Mouse (Mus musculus) 3134 (cell line): ENCODE data around the gene Myo5a.

ENCODE experiments used
- DNase-seq: peaks from one replicate; pipeline ENCODE4 v3.0.0-alpha.2; 2011; ENCODE audit warnings: low spot score; ENCODE audit not compliant: insufficient read length; ENCODE audit errors: extremely low read depth

Gene Myo5a

DNA sequence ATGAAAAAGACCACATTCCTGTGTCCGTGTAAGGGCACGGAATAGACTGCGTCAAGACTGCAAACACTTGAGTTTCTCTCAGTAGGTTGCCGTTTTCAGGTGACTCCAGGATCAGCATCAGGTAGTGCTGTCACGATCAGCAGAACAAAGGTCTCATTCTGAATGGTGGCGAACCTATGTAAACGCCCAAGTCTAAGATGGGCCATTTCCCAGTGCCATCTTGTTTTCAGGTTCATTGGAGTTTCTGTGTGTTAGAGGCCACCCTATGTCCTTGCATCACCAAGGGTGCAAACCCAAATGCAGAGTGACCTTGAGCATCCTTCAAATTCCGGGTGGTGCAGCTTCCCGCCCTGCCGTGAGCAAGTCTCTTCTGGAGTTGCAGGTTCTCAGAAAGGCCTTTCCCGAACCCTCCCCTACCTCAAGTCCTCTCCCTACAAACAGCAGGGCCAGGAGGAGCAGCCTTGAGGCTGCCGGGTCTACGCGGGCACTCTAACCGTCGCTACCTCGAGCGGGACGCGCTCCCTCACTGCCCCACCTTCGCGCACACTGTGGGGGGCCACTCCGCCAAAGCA is at the start of gene Myo5a:
Gene Myo5a (plus strand): TSS at position 559 of the 572 bp plus-strand sequence.
- peak; percentile 83 for DNase-seq

DNA sequence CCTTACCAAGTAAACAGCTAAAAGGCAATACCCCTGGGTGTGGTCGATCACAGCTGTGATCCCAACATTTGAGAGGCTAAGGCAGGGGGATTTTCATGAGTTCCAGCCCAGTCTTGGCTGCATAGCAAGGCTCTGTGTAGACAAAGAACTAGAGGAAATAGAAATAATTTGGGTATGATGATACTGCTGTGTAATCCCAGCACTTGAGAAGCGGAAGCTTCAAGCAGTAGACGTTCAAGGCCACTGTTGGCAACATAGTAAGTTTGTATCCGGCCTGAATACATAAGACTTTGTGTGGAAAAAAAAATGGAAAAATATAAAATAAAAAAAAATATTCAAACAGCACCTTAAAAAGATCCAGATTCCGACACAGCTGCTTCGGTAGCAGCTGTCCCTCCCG is 48.3 kb upstream of the Myo5a start:
- no peak for DNase-seq

DNA sequence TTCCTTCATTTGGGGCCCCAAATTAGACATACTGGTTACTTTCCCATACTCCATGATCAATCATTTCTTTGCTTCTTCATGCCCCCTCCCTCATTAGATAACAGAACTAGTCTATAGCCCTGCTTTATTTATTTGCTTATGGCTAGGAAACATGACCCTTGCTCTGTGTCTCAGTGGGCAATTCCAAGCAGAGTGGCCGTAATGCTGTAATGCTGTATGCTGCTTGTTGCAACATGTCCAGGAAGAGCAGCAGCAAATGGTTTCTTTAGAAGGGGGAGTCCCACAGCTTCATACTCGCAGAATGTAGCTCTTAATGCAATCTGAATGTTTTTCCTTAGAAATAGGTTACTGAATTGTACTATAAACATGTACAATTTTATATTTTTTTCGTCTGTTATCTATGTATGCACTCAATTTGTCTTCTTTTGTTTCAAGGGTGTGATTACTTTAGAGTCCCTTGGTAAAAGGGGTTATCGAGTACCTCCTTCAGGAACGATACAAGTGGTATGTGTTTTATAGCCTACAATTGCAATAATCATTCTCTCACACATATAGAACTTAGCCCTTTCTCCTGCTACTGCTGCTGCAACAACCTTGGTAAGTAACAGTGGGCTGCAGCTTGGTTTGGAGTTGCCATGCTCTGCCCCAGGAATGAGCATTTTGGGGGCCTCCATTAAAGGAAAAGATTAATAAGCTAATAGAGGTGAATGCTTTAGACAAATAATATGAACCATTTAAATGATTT is 47.5 kb upstream of the Myo5a start:
- no peak for DNase-seq

DNA sequence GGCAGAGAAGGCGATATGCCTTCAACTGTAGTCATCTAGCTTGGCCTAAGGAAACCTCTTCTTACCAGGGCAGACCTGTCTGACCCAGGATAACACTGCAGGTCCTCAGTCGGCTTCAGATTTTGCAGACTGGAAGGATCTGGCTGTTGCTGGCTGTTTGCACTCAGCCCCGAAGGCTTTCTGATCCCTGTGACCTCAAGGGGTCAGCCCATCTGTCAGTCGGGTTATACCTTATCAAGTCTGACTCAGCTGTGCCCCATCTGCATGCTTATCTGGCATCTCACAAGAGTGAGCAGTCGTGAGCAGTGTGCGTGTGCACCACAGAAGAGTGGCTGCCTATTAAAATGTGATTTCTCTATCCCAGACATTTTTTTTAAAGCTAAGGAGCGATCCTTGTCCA is 46.7 kb upstream of the Myo5a start:
- no peak for DNase-seq

DNA sequence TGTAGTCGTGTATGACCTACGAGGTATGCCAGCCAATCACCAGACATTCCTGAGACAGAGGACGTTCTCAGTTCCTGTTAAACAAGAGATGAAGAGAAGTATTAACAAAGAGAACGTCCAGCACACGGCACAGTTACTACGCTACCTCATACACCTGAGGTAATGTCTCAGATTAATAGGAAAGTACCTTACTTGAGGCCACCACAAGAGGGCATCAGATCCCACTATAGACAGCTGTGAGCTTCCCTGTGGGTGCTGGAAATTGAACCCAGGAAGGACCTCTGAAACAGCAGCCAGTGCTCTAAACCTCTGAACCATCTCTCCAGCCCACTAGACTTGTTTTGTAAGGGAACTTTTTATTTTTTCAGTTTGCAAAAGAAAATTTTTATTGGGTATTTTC is 45.1 kb upstream of the Myo5a start:
- DNase-seq, result no peak

GRCm38 (mm10) chr9:75032408-75032807 is 38.4 kb upstream of the Myo5a start:
- DNase-seq, result no peak

GRCm38 (mm10) chr9:75033141-75033540 is 37.7 kb upstream of the Myo5a start:
- DNase-seq, result no peak

DNA sequence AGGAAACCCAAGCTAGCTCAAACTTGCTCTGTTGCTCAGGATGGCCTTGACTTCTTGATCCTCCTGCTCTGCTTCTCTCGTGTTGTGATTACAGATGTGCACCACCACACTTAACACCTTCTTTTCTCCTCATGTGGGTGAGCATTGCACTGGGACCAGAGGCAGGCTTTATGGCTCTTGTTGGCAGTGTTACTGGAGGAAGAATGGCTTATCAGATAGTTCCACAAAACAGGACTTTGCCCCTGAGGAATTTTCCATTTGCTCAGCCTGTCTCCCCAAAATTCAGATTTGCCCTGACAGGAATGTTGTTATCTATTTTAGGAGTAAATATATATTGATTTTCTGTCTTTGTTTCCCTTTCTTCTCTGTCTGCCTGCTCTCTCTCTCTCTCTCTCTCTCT is 36.1 kb upstream of the Myo5a start:
- no peak for DNase-seq

GRCm38 (mm10) chr9:75035944-75036343 is 34.9 kb upstream of the Myo5a start:
- no peak for DNase-seq

DNA sequence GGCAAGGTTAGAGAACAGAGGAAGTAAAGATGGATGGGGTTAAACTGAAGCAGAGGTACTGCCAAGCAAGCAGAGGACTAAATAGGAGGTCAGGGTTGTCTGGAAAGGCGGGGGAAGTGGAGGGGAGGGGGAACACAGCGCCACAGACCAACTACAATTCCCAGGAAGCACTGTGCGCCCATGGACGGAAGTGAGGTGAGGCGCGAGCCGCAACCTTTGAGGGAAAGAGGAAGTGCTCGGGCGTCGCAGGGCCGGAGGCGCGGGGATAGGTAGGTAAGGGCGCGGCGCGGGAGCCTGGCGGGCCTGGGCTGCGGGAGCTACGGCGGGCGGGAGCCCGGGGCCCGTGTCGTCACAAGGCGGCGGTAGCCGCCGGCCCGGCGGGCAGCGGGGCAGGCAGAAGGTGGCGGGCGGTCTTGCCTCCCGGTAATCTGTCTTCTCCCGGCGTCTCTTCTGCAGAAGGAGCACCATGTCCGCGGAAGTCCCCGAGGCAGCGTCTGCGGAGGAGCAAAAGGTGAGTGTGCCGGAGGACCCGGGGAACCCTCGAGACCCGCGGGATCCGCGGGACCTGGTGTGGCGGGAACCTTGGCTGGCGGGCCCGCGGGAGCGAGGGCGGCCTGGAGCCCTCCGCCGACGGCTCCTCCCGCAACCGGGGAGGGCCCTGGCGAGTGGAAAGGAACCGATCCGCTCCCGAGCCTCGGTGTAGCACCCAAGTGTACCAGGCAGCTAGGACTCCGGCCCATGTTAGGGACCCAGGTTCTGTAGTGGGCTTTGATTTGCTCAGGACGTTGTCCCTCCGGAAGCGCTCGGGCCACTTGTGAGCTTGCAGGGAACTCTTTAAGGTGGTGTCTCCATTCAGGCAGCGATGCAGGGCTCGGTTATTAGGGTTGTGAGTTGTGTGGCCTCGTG is 33.1 kb upstream of the Myo5a start, which contains the start of gene Arpp19:
Gene Arpp19 (plus strand): TSS at position 164 of the 906 bp plus-strand sequence.
- peak; percentile 85 for DNase-seq

GRCm38 (mm10) chr9:75038357-75038688 is 32.5 kb upstream of the Myo5a start:
- DNase-seq, result no peak

DNA sequence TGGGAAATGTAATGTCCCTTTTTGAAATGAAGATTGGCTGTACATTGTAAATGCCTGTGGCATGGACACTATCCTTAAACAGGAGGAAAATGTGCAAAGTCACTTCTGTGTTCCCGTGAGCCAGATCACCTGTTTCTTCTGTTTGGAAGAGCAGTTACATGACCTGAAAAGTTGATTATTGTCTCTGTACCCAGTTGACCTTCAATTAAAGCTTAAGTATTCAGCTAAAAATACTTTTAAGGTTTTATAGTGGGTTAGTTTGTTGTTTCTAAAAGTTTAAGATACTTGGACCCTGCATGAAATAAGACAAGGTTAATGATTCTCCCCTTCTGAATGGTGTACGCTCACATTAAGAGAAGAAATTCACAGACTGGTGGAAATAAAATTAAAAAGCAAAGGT is 30.2 kb upstream of the Myo5a start:
- DNase-seq, result no peak

DNA sequence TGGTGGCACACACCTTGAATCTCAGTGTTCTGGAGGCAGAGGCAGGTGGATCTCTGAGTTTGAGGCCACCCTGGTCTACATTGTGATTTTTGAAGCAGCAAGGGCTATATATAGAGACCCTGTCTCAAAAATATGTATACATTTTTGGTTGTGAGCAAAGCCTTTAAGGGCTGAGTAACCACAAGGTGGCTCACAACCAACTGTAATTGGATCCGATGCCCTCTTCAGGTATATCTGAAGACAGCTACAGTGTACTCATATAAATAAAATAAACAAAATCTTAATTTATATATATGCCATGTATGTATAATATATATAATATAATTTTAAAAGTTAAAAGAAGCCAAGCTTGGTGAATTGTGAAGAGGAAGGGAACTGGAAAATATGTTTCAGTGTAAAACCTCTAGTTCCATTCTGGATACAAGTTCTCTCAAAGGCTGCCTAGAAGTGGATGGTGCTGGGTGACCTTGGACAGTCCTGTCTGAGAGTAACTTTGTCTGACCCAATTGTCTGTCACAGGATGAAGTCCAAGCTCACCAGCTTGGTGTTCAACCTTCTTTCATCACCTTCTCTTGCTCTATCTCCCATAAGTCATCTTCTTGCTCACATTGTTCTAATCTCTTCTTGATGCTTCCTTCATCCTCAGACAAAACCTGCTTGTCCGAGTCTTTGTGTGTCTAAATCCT is 28.8 kb upstream of the Myo5a start:
- DNase-seq, result no peak

DNA sequence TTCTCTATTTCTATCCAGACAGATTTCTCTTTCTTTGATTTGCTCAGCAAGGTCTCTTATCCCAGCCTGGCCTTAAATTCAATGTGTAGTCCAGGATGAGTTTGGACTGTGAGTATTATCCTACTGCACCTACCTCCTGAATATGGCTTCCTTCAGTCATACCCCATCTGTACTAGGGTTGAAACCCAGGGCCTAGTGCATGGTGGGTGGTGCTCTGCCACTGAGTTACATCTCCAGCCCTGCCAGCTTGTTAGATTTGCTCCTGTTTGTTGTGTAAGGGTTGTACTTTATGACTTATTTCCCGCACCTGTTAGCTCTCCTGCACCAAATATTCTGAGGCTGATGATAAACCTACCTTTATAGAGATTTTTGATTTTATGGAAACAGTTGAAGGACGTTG is 27.6 kb upstream of the Myo5a start:
- DNase-seq, result no peak

GRCm38 (mm10) chr9:75047079-75047478 is 23.7 kb upstream of the Myo5a start:
- DNase-seq, result no peak

DNA sequence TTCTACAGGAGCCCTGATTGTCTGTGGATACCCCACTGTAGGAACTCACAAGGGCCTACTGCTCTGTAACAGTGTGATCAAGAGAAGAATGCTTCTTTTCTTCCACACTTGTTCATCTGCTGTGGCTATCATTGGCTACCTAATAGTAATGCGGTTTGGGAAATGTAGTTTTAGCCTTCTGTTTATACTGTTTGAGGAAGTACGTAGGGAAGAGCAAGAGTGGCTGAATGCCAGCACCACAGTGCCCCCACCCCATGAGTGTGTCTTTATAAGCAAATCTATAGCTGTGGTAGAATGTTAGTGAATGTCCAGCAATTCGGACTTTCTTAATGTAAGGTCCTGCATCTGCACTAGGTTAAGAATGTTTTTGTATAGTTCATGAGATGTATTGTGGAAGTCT is 21.7 kb upstream of the Myo5a start:
- DNase-seq, result no peak

- DNase-seq, result no peak
Measured at GRCm38 (mm10) chr9:75050003-75050402, 20.8 kb upstream of the Myo5a start.

DNA sequence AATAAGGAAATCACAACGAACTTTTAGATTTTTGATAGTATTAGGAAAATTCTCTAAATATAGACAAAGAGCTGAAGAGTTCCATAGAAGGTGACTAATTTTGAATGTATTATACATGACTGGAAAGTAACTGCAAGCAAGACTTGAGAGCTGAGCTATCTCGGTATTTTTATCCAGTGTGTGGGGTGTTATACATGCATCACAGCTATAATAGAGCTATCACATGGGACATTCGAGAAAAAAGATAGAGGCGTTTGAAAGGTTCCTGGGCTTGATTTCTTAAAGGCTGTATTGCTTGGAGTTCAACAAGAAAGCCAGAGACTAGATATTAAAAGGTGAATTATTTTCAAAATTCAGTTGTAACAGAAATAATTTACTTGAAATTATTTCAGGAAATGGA is 19.0 kb upstream of the Myo5a start:
- DNase-seq, result no peak

- no peak for DNase-seq
Measured at GRCm38 (mm10) chr9:75055046-75055445, 15.8 kb upstream of the Myo5a start.

DNA sequence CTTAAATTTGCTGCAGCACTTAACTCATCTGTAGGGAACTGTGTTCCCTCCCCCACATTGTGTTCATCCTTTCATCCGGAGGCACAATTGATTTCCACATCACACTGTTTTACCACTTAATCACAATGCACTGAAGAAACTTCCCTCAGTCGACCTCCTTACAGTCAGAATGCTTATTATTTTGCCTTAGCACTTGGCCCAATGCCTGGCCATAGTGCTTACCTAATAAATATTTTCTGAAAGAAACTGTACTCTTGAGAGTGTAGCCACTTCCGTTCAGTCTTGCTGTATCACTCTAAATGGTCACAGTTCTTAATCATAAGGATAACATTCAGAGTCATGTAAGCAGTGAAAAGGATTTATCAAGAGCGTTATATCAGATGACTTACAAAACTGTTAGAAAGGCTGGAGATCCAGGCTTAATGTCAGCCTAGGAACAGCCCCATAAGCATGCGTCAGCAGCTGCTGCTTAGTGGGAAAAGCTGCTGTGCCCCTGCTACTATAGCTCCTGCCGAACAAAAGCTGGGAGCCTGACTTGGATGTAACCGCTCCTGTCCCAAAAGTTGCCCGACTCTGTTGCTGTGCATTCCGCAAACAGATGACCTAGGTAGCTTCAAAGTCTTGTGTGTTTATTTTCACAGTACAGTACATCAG is 6.0 kb upstream of the Myo5a start:
- no peak for DNase-seq
